Mouse (Mus musculus): ENCODE results near the gene Ift172. TPM values are rescaled to one million over a fixed set of nuclear protein-coding genes. Genes with fewer than 3 reads are reported as not detected.

The Ift172 gene
- polyA plus RNA-seq, 1 experiment from 2014 or later = 24.2 TPM

GRCm38 (mm10) chr5:31303093-31303492 is 12.2 kb upstream of the Ift172 start:
- 83% methylated on average over 6 of the region's 6 CpGs for WGBS
- no peak overlapping the region for H3K27ac ChIP-seq (ENCODE audit: low read length)
- H3K4me3 ChIP-seq (ENCODE audit: low read depth, low read length) = no peak overlapping the region
- no peak overlapping the region for H3K4me2 ChIP-seq (replicated peaks; ENCODE audit: low read depth, low read length)
- H3K9me3 ChIP-seq (ENCODE audit: low read length) = no peaks in the 10 kb centered on the region; the same call in 1 of the 2 replicates
- no peaks in the 10 kb centered on the region for H3K36me3 ChIP-seq (ENCODE audit: insufficient read depth, low read length)
- no peaks in the 10 kb centered on the region for H3K4me1 ChIP-seq (ENCODE audit: insufficient read depth, low read depth, low read length)
- no peaks in the 10 kb centered on the region for H3K27me3 ChIP-seq (replicated peaks; ENCODE audit: insufficient read depth, low read length)
- TF ChIP-seq CTCF (IDR thresholded peaks at IDR 0.05) = no peak
- no peak for TF ChIP-seq EP300 (IDR thresholded peaks at IDR 0.05)
- ATAC-seq = no peak
- no peak overlapping the region for H3K9ac ChIP-seq (replicated peaks; ENCODE audit: low read depth)
- DNase-seq (ENCODE audit: low spot score) = no peak

- H3K36me3 ChIP-seq (ENCODE audit: insufficient read depth, low read length) = no peaks in the 10 kb centered on the region
- no peaks in the 10 kb centered on the region for H3K4me1 ChIP-seq (ENCODE audit: insufficient read depth, low read depth, low read length)
- H3K9ac ChIP-seq (replicated peaks; ENCODE audit: low read depth) = no peak overlapping the region
- DNase-seq (ENCODE audit: low spot score) (no peak), ATAC-seq (no peak)
- no peak overlapping the region for H3K4me2 ChIP-seq (replicated peaks; ENCODE audit: low read depth, low read length)
- TF ChIP-seq EP300 (IDR thresholded peaks at IDR 0.05) (no peak), CTCF (IDR thresholded peaks at IDR 0.05) (no peak)
- H3K4me3 ChIP-seq (ENCODE audit: low read depth, low read length) = no peak overlapping the region
- no peak overlapping the region for H3K27ac ChIP-seq (ENCODE audit: low read length)
- H3K27me3 ChIP-seq (replicated peaks; ENCODE audit: insufficient read depth, low read length) = no peaks in the 10 kb centered on the region
- no peaks in the 10 kb centered on the region; the same call in 1 of the 2 replicates for H3K9me3 ChIP-seq (ENCODE audit: low read length)
- 75% methylated on average over 7 of the region's 8 CpGs for WGBS
Measured at GRCm38 (mm10) chr5:31301866-31302265, 10.9 kb upstream of the Ift172 start.

GRCm38 (mm10) chr5:31298486-31298885 is 7.6 kb upstream of the Ift172 start:
- Histone ChIP-seq H3K9ac (replicated peaks; ENCODE audit: low read depth) (no peak overlapping the region), H3K27ac (ENCODE audit: low read length) (no peak overlapping the region), H3K27me3 (replicated peaks; ENCODE audit: insufficient read depth, low read length) (no peaks in the 10 kb centered on the region), H3K36me3 (ENCODE audit: insufficient read depth, low read length) (no peaks in the 10 kb centered on the region), H3K4me3 (ENCODE audit: low read depth, low read length) (no peak overlapping the region), H3K9me3 (ENCODE audit: low read length) (no peaks in the 10 kb centered on the region), H3K4me1 (ENCODE audit: insufficient read depth, low read depth, low read length) (0 out of 2 replicates have a peak, but pooled peaks cover 5% of the 10 kb centered on the region), H3K4me2 (replicated peaks; ENCODE audit: low read depth, low read length) (no peak overlapping the region)
- DNase-seq (ENCODE audit: low spot score) = no peak
- ATAC-seq = no peak
- WGBS = 26% methylated on average over 2 of the region's 2 CpGs
- TF ChIP-seq EP300 (IDR thresholded peaks at IDR 0.05) (no peak), CTCF (IDR thresholded peaks at IDR 0.05) (no peak)

- Histone ChIP-seq H3K4me1 (ENCODE audit: insufficient read depth, low read depth, low read length) (0 out of 2 replicates have a peak, but pooled peaks cover 5% of the 10 kb centered on the region), H3K4me2 (replicated peaks; ENCODE audit: low read depth, low read length) (no peak overlapping the region), H3K9ac (replicated peaks; ENCODE audit: low read depth) (no peak overlapping the region), H3K4me3 (ENCODE audit: low read depth, low read length) (no peak overlapping the region), H3K27me3 (replicated peaks; ENCODE audit: insufficient read depth, low read length) (no peaks in the 10 kb centered on the region), H3K27ac (ENCODE audit: low read length) (no peak overlapping the region), H3K9me3 (ENCODE audit: low read length) (no peaks in the 10 kb centered on the region), H3K36me3 (ENCODE audit: insufficient read depth, low read length) (no peaks in the 10 kb centered on the region)
- DNase-seq (ENCODE audit: low spot score) (no peak), ATAC-seq (no peak)
- TF ChIP-seq CTCF (IDR thresholded peaks at IDR 0.05) (no peak), EP300 (IDR thresholded peaks at IDR 0.05) (no peak)
- 58% methylated on average over 3 of the region's 3 CpGs for WGBS
Measured at GRCm38 (mm10) chr5:31297981-31298380, 7.1 kb upstream of the Ift172 start.

GRCm38 (mm10) chr5:31297047-31297757 is 6.3 kb upstream of the Ift172 start, which contains the start of gene Gckr:
Gene Gckr, plus strand, starts transcription at chr5:31297443.
- H3K27me3 ChIP-seq (replicated peaks; ENCODE audit: insufficient read depth, low read length) = no peaks in the 10 kb centered on the region
- no peak within 1 kb of the TSS for H3K9ac ChIP-seq (replicated peaks; ENCODE audit: low read depth)
- ATAC-seq (no peak), DNase-seq (ENCODE audit: low spot score) (no peak)
- H3K4me2 ChIP-seq (replicated peaks; ENCODE audit: low read depth, low read length) = no peak within 1 kb of the TSS
- no peak within 1 kb of the TSS for H3K4me3 ChIP-seq (ENCODE audit: low read depth, low read length)
- no peak within 1 kb of the TSS for H3K27ac ChIP-seq (ENCODE audit: low read length)
- no peak for TF ChIP-seq EP300 (IDR thresholded peaks at IDR 0.05)
- TF ChIP-seq CTCF (IDR thresholded peaks at IDR 0.05) = no peak
- H3K36me3 ChIP-seq (ENCODE audit: insufficient read depth, low read length) = no peaks in the 10 kb centered on the region
- WGBS = 47% methylated on average over 13 of the region's 13 CpGs
- 0 out of 2 replicates have a peak, but pooled peaks cover 5% of the 10 kb centered on the region for H3K4me1 ChIP-seq (ENCODE audit: insufficient read depth, low read depth, low read length)
- no peaks in the 10 kb centered on the region for H3K9me3 ChIP-seq (ENCODE audit: low read length)

- Histone ChIP-seq H3K27me3 (replicated peaks; ENCODE audit: insufficient read depth, low read length) (no peaks in the 10 kb centered on the region), H3K27ac (ENCODE audit: low read length) (no peak within 1 kb of the TSS), H3K4me3 (ENCODE audit: low read depth, low read length) (peak within 1 kb of the TSS; percentile 59), H3K9ac (replicated peaks; ENCODE audit: low read depth) (peak within 1 kb of the TSS; percentile 41), H3K9me3 (ENCODE audit: low read length) (no peaks in the 10 kb centered on the region), H3K36me3 (ENCODE audit: insufficient read depth, low read length) (no peaks in the 10 kb centered on the region), H3K4me2 (replicated peaks; ENCODE audit: low read depth, low read length) (peak within 1 kb of the TSS; percentile 100), H3K4me1 (ENCODE audit: insufficient read depth, low read depth, low read length) (peaks cover 5% of the 10 kb centered on the region; the same call in 1 of the 2 replicates)
- TF ChIP-seq EP300 (IDR thresholded peaks at IDR 0.05) (no peak), CTCF (IDR thresholded peaks at IDR 0.05) (no peak)
- 2% methylated on average over 40 of the region's 46 CpGs for WGBS
- ATAC-seq (peak; percentile 25), DNase-seq (ENCODE audit: low spot score) (peak; percentile 37)
Measured at GRCm38 (mm10) chr5:31295606-31296141, 4.8 kb upstream of the Ift172 start, which contains the start of gene Fndc4. Gene Fndc4, minus strand, starts transcription at chr5:31296080.

Measured in lung, postnatal 0 days (tissue).